ENCODE assay signal across 9 mouse cellular contexts in genomic region chr8:102782707-102783489, GRCm38 (mm10). TPM values are rescaled to one million over a fixed set of nuclear protein-coding genes. Genes with fewer than 3 reads are reported as not detected.
DNase-seq lines count a peak whose midpoint lies in the region; ATAC-seq and TF ChIP-seq lines count a peak whose summit lies in the region.
"Had no signal": no experiment of that assay in that cellular context is flagged by ENCODE, and none has a peak within 500 bp of the region (broad histone marks: within the 10 kb centered on the region; RNA-seq: fewer than 3 reads in every experiment).

No protein-coding gene starts in this region.

- no peaks in the 10 kb centered on the region for H3K36me3 ChIP-seq in heart, embryonic 11.5 days (ENCODE audit: control insufficient read depth, insufficient read depth, low read length)
- 0 out of 2 replicates have a peak, but pooled peaks cover 2% of the 10 kb centered on the region for H3K36me3 ChIP-seq in hindbrain, embryonic 12.5 days
- H3K36me3 ChIP-seq in midbrain, embryonic 16.5 days (ENCODE audit: control insufficient read depth, insufficient read depth, low read length) = no peaks in the 10 kb centered on the region

- TF ChIP-seq POLR2A in cortical plate, adult 2 months (IDR thresholded peaks at IDR 0.05; ENCODE audit: extremely low read depth, insufficient read depth, low read length) = no peak

- peak overlapping the region; percentile 91 for H3K27ac ChIP-seq in heart, embryonic 11.5 days (ENCODE audit: low read depth, low read length)
- peak overlapping the region; percentile 98 for H3K27ac ChIP-seq in cortical plate, adult 2 months (ENCODE audit: insufficient read depth, low read length)
- peak overlapping the region; percentile 93 for H3K27ac ChIP-seq in hindbrain, embryonic 12.5 days
- H3K27ac ChIP-seq in midbrain, embryonic 16.5 days (ENCODE audit: low read length) = peak overlapping the region; percentile 93

- no peaks in the 10 kb centered on the region for H3K9me3 ChIP-seq in heart, embryonic 11.5 days (replicated peaks; ENCODE audit: control insufficient read depth, low read length)
- H3K9me3 ChIP-seq in hindbrain, embryonic 12.5 days (replicated peaks) = no peaks in the 10 kb centered on the region
- no peaks in the 10 kb centered on the region for H3K9me3 ChIP-seq in midbrain, embryonic 16.5 days (replicated peaks; ENCODE audit: control insufficient read depth, low read length, poor library complexity, severe bottlenecking)

- peak overlapping the region; percentile 91 for H3K9ac ChIP-seq in heart, embryonic 11.5 days (ENCODE audit: low read depth, low read length)
- peak overlapping the region; percentile 91 for H3K9ac ChIP-seq in hindbrain, embryonic 12.5 days
- peak overlapping the region; percentile 84 for H3K9ac ChIP-seq in midbrain, embryonic 16.5 days (ENCODE audit: low read depth, low read length)

- no peak for TF ChIP-seq CTCF in cortical plate, adult 2 months (IDR thresholded peaks at IDR 0.05; ENCODE audit: extremely low read depth, insufficient read depth, low read length)

- DNase-seq in heart, adult 9 months (ENCODE audit: low spot score in 2 of 2) = no peak
- no peak for DNase-seq in gastrocnemius, postnatal 4 days (ENCODE audit: low spot score in 2 of 2)
- DNase-seq in adrenal gland, postnatal 10 days = no peak
- no peak for DNase-seq in spleen, postnatal 36 days (ENCODE audit: low spot score in 2 of 2)

- H3K4me2 ChIP-seq in heart, embryonic 11.5 days = peak overlapping the region; percentile 94
- H3K4me2 ChIP-seq in hindbrain, embryonic 12.5 days (replicated peaks) = peak overlapping the region; percentile 87
- H3K4me2 ChIP-seq in midbrain, embryonic 16.5 days (ENCODE audit: low read length) = peak overlapping the region; percentile 84

- 4% methylated on average over 11 of the region's 11 CpGs for WGBS in heart, embryonic 11.5 days (ENCODE audit: insufficient replicate concordance)
- WGBS in hindbrain, embryonic 12.5 days = 3% methylated on average over 11 of the region's 11 CpGs
- WGBS in midbrain, embryonic 16.5 days = 3% methylated on average over 11 of the region's 11 CpGs

- ATAC-seq in heart, embryonic 11.5 days (replicated peaks; ENCODE audit: insufficient number of reproducible peaks, low FRiP score, low TSS enrichment) = no peak
- ATAC-seq in hindbrain, embryonic 12.5 days (ENCODE audit: low FRiP score) = no peak
- no peak for ATAC-seq in midbrain, embryonic 16.5 days

- peak overlapping the region; percentile 74 for H3K4me3 ChIP-seq in heart, embryonic 11.5 days (ENCODE audit: low read depth, low read length)
- peak overlapping the region; percentile 70 for H3K4me3 ChIP-seq in cortical plate, adult 2 months (ENCODE audit: insufficient read depth, low read length)
- H3K4me3 ChIP-seq in hindbrain, embryonic 12.5 days = peak overlapping the region; percentile 65
- peak overlapping the region; percentile 70 for H3K4me3 ChIP-seq in midbrain, embryonic 16.5 days (ENCODE audit: low read depth, low read length)
- H3K4me3 ChIP-seq: erythroblast, embryonic 14.5 days had no signal

- H3K4me1 ChIP-seq in heart, embryonic 11.5 days (ENCODE audit: control insufficient read depth, insufficient read depth, low read length) = no peaks in the 10 kb centered on the region
- peaks cover 5% of the 10 kb centered on the region; the same call in 1 of the 2 replicates for H3K4me1 ChIP-seq in cortical plate, adult 2 months (ENCODE audit: control insufficient read depth, insufficient read depth, low read length)
- peaks cover 20% of the 10 kb centered on the region for H3K4me1 ChIP-seq in hindbrain, embryonic 12.5 days
- peaks cover 17% of the 10 kb centered on the region for H3K4me1 ChIP-seq in midbrain, embryonic 16.5 days (ENCODE audit: control insufficient read depth, insufficient read depth, low read length)

- H3K27me3 ChIP-seq in heart, embryonic 11.5 days (ENCODE audit: control insufficient read depth, insufficient read depth, low read length) = peaks cover 9% of the 10 kb centered on the region
- H3K27me3 ChIP-seq in hindbrain, embryonic 12.5 days = peaks cover 6% of the 10 kb centered on the region; the same call in 1 of the 2 replicates
- no peaks in the 10 kb centered on the region; the same call in 1 of the 2 replicates for H3K27me3 ChIP-seq in midbrain, embryonic 16.5 days (ENCODE audit: control insufficient read depth, insufficient read depth, low read depth, low read length)

RNA-seq across cellular contexts. Expression of gene Cdh11, which starts 2.5 kb away (rescaled TPM):
- polyA plus RNA-seq in heart, embryonic 11.5 days (2014; fragmentation: Nextera tagmentation; extraction: Ambion mirVana) = 80.9 and 85.3 TPM in 2 replicates
- polyA plus RNA-seq in cortical plate, adult 2 months (2012; rRNA removed) = 33.4 and 38.9 TPM in 2 replicates
- 100 and 109 TPM in 2 replicates for polyA plus RNA-seq in hindbrain, embryonic 12.5 days (2016; fragmentation: Nextera tagmentation; extraction: Ambion mirVana)
- polyA plus RNA-seq in midbrain, embryonic 16.5 days (2015; fragmentation: Nextera tagmentation; extraction: Ambion mirVana) = 32.8 and 37.0 TPM in 2 replicates
- total RNA-seq in gastrocnemius, postnatal 4 days (2021) = 10 to 100 TPM; 35.6 to 37.6 TPM
- total RNA-seq in adrenal gland, postnatal 10 days (2021) = 10 to 100 TPM; 28.0 to 28.6 TPM
- polyA plus RNA-seq: erythroblast, embryonic 14.5 days had no signal
